Mouse (Mus musculus) cerebellum, adult 2 months (tissue): ENCODE results near the gene Gm10142. TPM values are rescaled to one million over a fixed set of nuclear protein-coding genes. Genes with fewer than 3 reads are reported as not detected.
"Not testable (repeated sequence)": the region's sequence is repeated elsewhere in the genome, so short reads cannot be mapped to it uniquely, and the experiment has no call there.

ENCODE experiments used
- DNase-seq, 2 experiments: peaks; one replicate each; pipeline ENCODE4 v3.0.0; 2021
- H3K27ac ChIP-seq: fragments of 200-500 bp; 2 replicates; pipeline ENCODE4 v1.5.1; 2012; ENCODE audit warnings: low read length, control low read depth, inconsistent platforms; ENCODE audit not compliant: insufficient read depth
- H3K27me3 ChIP-seq: fragments of 200-500 bp; 2 replicates; pipeline ENCODE4 v1.6.1; 2012; ENCODE audit warnings: inconsistent platforms, mild to moderate bottlenecking, low read length, moderate library complexity; ENCODE audit not compliant: control insufficient read depth, insufficient read depth
- H3K4me1 ChIP-seq: fragments of 200-500 bp; 2 replicates; pipeline ENCODE4 v1.6.1; 2011; ENCODE audit warnings: low read length; ENCODE audit not compliant: control insufficient read depth, insufficient read depth
- H3K4me3 ChIP-seq: fragments of 200-500 bp; replicated peaks from 2 replicates; pipeline ENCODE3; 2011; ENCODE audit warnings: mild to moderate bottlenecking, low read depth, low read length, control low read depth; ENCODE audit not compliant: insufficient read depth
- CTCF ChIP-seq: fragments of 200-500 bp; IDR thresholded peaks from 2 replicates; pipeline ENCODE4 v1.5.1; 2011; ENCODE audit warnings: low read depth, mild to moderate bottlenecking, control low read depth, low read length, moderate library complexity, borderline replicate concordance; ENCODE audit not compliant: insufficient read depth
- POLR2A ChIP-seq: fragments of 200-500 bp; IDR thresholded peaks from 2 replicates; pipeline ENCODE4 v1.6.1; 2011; ENCODE audit warnings: low read length, control low read depth, borderline replicate concordance; ENCODE audit not compliant: insufficient read depth
- WGBS: fragments of 180-500 bp; shearing (Covaris S2); methylation state at CpG from one replicate; pipeline ENCODE4 v1.1.7; 2018; 5-methylcytosine and 5-hydroxymethylcytosine counted together
- polyA plus RNA-seq: library from polyadenylated mRNA; depleted of rRNA; stranded (reverse); fragments of >200 nt; gene quantifications from 2 replicates; pipeline ENCODE4 v1.2.3, GENCODE M21; 2012

Gm10142 gene
- polyA plus RNA-seq, 1 experiment = not detected

- Histone ChIP-seq H3K4me3 (no peak overlapping the region), H3K27me3 (no peaks in the 10 kb centered on the region), H3K4me1 (no peaks in the 10 kb centered on the region), H3K27ac (no peak overlapping the region)
- no peak for TF ChIP-seq CTCF
- no peak for TF ChIP-seq POLR2A
- no peak for DNase-seq
- 72% methylated on average over 8 of the region's 8 CpGs for WGBS
Measured at GRCm38 (mm10) chr10:77724855-77725254, 9.2 kb downstream of the Gm10142 start.

GRCm38 (mm10) chr10:77726186-77726585 lies 10.6 kb downstream of the Gm10142 start, which contains the start of gene Gm10100:
Gm10100 (plus strand) TSS chr10:77726486.
- WGBS = 13% methylated on average over 3 of the region's 3 CpGs
- no peaks in the 10 kb centered on the region for H3K27me3 ChIP-seq
- peak; percentile 8 to 25 for DNase-seq
- TF ChIP-seq POLR2A (no peak), CTCF (no peak)
- no peak within 1 kb of the TSS for H3K27ac ChIP-seq
- H3K4me1 ChIP-seq = no peaks in the 10 kb centered on the region
- no peak within 1 kb of the TSS for H3K4me3 ChIP-seq

DNA sequence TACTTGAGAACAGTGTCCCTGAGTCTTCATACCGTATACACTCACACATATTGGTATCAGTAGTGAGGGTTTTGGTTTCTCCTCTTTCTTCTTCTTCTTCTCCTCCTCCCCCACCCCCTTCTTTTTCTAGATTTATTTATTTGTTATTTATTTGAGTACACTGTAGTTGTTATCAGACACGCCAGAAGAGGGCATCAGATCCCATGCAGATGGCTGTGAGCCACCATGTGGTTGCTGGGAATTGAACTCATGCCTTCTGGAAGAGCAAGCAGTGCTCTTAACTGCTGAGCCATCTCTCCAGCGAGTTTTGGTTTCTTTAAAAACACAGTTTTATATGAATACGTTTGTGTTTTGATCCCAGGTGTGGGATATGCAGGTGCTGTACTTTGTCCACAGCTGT lies 12.7 kb downstream of the Gm10142 start:
- no peak overlapping the region for H3K4me3 ChIP-seq
- H3K27me3 ChIP-seq = no peaks in the 10 kb centered on the region
- no peak for TF ChIP-seq CTCF
- TF ChIP-seq POLR2A = no peak
- H3K4me1 ChIP-seq = no peaks in the 10 kb centered on the region
- WGBS = 79% methylated on average over 4 of the region's 4 CpGs
- no peak overlapping the region for H3K27ac ChIP-seq
- DNase-seq = no peak

DNA sequence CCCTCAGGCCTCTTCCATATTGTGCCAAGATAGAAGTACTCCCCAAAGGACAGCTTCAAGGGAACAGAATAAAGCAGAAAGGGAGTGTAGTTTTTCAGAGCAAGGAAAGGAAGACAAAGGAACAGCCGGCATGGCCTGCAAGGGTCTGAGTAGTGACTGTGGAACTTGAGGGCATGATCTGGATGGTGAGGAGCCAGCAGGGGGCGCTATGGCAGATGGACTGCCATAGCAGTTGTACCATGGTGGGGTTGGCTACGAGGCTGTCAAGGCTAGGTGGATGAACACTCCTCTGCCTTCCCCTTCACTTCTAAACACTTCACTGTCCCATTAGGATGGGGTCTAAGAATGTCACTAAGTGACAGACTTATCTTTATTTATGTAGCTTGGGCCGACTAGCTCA lies 13.6 kb downstream of the Gm10142 start:
- Histone ChIP-seq H3K27me3 (no peaks in the 10 kb centered on the region), H3K4me3 (no peak overlapping the region), H3K4me1 (no peaks in the 10 kb centered on the region), H3K27ac (no peak overlapping the region)
- 60% methylated on average over 4 of the region's 4 CpGs for WGBS
- TF ChIP-seq CTCF = no peak
- no peak for DNase-seq

GRCm38 (mm10) chr10:77735928-77736327 lies 20.3 kb downstream of the Gm10142 start:
- H3K4me1 ChIP-seq = no peaks in the 10 kb centered on the region
- WGBS = 84% methylated on average over 1 of the region's 1 CpGs
- H3K27me3 ChIP-seq = no peaks in the 10 kb centered on the region
- TF ChIP-seq CTCF (no peak), POLR2A (no peak)
- DNase-seq = no peak
- H3K27ac ChIP-seq = no peak overlapping the region
- H3K4me3 ChIP-seq = no peak overlapping the region

DNA sequence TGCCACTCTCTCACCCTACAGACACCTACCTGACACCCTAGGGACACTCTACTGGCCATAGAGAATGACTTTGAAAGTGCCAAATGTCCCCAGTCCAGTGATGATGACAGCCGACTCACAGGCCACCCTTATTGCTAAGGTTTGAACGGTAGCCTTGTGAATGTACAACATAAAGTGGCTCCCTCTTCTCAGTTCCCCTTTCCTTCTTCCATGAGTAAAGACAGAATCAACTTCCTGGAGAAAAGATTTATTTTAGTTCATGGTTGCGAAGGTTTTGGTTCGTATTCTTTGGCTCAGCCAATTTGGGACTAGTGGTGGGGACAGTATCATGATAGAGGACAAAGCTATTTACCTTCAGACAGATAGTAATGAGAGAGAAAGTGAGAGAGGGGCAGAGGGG lies 23.3 kb downstream of the Gm10142 start:
- TF ChIP-seq CTCF (no peak), POLR2A (no peak)
- WGBS = 91% methylated on average over 4 of the region's 4 CpGs
- H3K4me3 ChIP-seq = no peak overlapping the region
- H3K4me1 ChIP-seq = no peaks in the 10 kb centered on the region
- no peak for DNase-seq
- no peak overlapping the region for H3K27ac ChIP-seq
- H3K27me3 ChIP-seq = no peaks in the 10 kb centered on the region

DNA sequence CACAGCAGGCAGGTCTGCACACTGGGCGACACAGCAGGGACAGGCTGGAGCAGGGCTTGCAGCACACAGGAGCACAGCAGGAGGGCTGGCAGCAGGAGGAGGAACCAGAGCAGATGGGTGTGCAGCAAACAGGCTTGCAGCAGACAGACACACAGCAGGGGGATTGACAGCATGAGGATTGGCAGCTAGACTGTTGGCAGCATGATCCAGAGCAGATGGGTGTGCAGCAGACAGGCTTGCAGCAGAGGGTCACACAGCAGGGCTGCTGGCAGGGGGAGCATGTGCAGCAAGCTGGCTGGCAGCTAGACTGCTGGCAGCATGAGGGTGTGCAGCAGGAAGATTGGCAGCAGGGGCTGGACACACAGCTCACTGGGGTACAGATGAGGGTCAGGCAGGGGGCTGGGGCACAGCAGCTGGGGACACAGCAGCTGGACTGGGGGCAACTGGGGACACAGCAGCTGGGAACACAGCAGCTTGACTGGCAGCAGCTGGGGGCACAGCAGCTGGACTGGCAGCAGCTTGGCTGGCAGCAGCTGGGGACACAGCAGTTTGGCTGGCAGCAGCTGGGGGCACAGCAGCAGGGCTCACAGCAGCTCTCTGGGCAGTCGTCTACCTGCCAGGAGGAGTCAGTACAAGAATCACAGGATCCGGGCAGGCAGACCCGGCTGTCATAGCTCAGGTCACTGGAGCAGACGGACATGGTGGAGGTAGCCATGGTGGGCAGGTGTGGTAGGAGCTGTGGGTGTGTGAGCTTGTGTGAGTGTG lies 26.5 kb downstream of the Gm10142 start, which contains the start of gene Gm18596:
Gene Gm18596, minus strand, starts transcription at position 715 of the 765 bp plus-strand sequence.
- not testable (repeated sequence) for H3K4me1 ChIP-seq, H3K27ac ChIP-seq, H3K4me3 ChIP-seq, H3K27me3 ChIP-seq
- DNase-seq = peak in 1 of 2 experiments; percentile 18
- WGBS = 35% methylated on average over 5 of the region's 5 CpGs

DNA sequence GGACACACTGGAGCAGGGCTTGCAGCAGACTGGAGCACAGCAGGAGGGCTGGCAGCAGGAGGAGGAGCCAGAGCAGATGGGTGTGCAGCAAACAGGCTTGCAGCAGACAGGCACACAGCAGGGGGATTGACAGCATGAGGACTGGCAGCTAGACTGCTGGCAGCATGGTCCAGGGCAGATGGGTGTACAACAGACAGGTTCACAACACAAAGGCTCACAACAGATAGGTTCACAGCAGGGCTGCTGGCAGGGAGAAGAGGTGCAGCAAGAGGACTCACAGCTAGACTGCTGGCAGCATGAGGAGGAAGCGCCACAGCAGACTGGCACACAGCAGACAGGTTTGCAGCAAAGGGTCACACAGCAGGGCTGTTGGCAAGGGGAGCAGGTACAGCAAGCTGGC lies 35.1 kb downstream of the Gm10142 start:
- H3K4me3 ChIP-seq, H3K27me3 ChIP-seq, H3K4me1 ChIP-seq, H3K27ac ChIP-seq: not testable (repeated sequence)
- peak; percentile 18 to 33 for DNase-seq
- 0% methylated on average over 1 of the region's 1 CpGs for WGBS

GRCm38 (mm10) chr10:77751254-77751653 lies 35.6 kb downstream of the Gm10142 start, which contains the start of gene Gm9736:
Gm9736 (minus strand) TSS chr10:77751354.
- H3K4me3 ChIP-seq, H3K27ac ChIP-seq, H3K27me3 ChIP-seq, H3K4me1 ChIP-seq, DNase-seq: not testable (repeated sequence)
- 17% methylated on average over 1 of the region's 1 CpGs for WGBS

DNA sequence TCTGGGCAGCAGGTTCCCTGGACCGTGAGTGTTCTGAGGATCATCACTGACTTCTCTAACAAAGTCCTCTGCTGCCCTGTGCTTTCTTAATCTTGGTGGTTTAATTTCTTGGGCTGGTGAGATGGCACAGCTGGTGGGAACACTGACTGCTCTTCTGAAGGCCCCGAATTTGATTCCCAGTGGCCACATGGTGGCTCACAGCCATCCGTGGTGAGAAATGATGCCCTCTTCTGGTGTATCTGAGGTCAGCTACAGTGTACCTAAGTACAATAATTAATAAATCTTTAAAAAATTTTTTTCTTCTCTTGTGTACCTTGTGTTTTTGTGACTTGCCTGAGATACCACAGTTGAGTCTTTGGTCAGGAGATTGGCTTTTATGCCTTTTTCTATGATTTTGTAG lies 36.7 kb downstream of the Gm10142 start:
- not testable (repeated sequence) for H3K27ac ChIP-seq, H3K27me3 ChIP-seq, H3K4me1 ChIP-seq, DNase-seq, H3K4me3 ChIP-seq
- WGBS = 69% methylated on average over 3 of the region's 3 CpGs
